Mouse (Mus musculus): ENCODE measurements around the gene Cfap99.

Cfap99 gene

DNA sequence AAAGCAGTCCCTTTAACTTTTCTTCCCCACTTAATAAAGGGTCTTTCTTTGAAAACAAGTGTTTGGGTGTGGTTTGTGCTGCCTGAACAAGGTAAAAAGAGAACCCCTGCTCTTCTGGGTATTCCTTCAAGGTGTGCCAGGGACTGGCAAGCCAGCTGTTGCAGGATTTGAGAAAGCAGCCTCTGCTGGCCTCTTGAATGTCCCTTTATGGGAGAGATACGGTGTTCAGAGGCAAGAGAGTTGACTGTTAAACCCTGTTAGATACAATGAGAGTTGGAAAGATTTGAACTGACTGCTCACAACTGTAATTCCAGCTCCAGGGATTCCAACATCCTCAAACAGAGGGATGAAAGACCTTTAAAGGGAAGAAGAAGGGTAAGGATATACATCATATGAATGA lies 45.7 kb downstream of the Cfap99 start:
- DNase-seq (ENCODE audit: low spot score in 2 of 2): no peak

DNA sequence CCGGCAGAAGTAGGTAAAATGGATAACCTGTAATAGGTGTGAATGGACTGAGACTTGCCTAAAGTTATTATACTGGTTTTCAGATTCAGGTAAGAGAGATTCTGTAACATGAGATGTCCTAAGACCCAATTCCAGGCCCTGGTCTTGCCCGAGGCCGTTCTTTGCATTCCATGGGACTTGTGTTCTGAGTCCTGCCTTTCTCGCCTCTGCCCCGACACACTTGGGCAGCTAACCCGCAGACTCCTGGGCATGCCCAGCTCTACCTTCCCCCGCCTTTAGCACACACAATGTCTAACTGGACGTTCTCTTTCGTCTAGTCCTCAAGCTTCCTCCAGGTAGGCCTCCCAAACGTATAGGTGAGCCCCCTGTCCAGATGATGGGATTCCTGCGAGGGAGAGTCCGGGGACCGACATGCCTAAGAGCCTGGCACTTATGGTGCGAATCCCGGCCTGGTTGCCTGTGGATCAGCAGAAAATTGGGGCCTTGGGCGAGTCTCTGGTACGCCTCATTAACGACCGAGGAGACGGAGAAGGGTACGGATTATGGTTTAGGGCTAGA lies 47.2 kb downstream of the Cfap99 start:
- no peak for DNase-seq (ENCODE audit: low spot score in 2 of 2)

DNA sequence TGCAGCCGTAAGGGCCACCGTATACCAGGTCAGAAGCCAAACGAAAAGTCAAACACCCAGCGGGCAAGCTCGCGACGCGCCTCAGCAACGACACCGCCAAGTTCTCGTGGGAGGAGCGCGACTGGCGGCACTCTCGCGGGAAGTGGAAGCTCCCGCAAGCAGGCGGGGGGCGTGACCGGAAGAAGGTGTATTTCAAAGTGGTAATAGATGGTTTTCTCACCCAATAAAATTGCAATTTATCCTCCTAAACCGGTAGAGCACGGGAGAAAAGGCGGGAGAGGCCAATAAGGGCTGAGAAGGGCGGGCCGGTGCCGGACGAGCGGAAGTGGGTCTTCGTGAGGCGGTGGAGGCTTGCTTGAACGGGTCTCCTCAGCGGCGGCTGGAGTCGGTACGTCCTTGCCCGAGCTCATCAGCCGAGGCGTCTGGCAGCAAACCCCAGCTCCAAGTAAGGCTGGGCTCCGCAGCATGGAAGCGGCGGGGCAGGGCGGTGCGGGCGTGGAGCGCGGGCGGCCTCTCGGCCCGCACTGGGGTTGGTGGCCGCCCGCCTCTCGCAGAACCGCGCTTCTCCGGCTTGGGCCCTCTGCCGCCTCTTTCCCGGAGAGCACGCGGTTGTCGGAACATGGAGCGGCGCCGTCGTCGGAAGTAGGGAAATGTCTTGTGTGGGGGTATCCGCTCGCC lies 47.8 kb downstream of the Cfap99 start, which contains the start of gene Rnf4:
Rnf4 (plus strand) TSS at position 193 of the 678 bp plus-strand sequence.
- peak; percentile 98 for DNase-seq (ENCODE audit: low spot score in 2 of 2)

DNA sequence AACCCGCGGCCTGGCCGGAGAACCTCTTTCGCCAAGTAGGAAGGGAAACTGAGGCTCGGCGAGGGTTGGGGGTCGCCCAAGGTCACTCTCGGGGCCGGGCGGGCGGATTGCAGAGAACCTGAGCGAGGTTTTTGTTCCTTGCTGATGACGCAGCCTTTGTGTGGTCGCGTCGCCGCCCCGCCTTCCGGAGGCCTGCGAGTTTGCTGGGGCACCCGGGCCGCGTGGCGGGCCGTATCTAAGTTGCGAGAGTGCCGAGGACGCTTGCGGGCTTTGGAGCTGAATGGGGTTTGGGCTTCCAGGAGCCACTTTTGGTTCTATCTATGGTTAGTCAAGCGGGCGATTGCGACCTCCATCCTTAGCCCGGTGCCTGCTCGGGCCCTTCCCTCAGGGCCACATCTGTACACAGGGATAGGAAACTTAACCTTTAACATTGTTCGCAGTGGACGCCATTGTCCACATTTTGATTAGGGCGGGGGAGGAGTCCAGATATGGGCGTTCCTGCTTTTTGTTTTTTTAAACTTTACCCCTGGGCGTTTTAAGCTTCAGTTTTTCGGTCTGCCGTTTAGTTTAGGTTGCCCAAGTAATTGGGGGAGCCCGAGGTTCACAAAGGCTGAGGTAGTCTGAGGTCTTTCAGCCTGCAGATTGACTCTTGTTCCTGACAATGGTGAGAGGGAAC lies 48.5 kb downstream of the Cfap99 start:
- DNase-seq (ENCODE audit: low spot score in 2 of 2): peak; percentile 6 to 26

DNA sequence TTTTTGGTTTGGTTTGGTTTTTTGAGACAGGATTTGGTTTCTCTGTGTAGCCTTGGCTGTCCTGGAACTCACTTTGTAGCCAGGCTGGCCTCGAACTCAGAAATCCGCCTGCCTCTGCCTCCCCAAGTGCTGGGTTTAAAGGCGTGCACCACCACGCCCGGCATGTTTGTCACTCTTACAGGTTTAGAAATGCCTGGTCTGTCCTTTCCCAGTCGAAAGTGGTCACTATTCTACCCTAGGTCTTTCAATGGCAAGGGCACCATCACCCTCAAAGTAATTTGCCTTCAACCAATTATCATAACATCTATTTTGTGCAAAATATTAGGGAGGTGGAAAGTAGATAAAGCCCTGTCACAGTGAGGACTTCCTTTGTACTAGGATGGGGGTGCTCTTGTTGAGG lies 51.8 kb downstream of the Cfap99 start:
- DNase-seq (ENCODE audit: low spot score in 2 of 2): no peak

DNA sequence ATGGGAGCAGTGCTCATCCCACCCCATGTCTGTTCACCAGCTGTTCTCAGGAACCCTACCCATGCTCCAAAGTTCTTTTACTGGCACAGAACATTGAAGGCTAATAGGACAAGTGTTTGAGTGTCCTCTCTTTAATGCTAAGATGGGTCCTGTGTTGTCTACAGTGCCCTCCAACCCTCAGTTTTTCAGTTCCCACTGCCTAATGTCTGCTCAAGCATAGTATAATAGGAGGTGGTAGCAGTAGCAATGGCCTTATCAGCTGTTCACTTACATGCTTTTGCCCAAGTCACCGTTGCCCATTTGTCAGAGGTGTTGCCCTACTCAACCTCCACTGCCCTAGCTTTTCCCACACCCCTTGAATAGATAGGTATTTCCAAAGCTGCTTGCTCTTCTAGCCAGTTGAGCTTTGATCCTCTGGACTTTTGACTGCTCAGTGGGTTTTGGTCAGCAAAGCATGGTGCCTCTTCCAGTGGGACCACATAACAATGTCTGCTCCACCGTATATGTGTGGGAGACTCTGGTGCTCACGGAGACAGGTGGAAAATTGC lies 63.8 kb downstream of the Cfap99 start:
- DNase-seq (ENCODE audit: low spot score in 2 of 2): no peak

DNA sequence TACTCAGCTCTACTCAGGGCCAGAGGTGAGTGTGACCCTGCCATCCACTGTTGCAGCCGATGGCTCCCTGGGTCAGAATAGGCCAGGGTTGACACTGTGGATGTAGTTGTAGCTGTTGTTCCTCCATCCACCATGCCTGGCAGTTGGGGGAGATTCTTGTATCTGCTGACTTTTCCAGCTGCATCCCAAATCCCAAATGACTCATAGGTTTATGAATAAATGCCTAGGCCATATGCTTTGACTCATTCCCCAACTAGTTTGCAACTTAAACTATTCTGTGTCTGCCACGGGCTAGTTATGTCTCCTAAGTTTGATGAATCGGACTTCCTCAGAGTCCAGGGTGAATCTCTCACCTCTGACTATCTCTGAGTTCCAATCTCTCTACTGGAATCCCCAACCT lies 71.9 kb downstream of the Cfap99 start:
- no peak for DNase-seq (ENCODE audit: low spot score in 2 of 2)

DNA sequence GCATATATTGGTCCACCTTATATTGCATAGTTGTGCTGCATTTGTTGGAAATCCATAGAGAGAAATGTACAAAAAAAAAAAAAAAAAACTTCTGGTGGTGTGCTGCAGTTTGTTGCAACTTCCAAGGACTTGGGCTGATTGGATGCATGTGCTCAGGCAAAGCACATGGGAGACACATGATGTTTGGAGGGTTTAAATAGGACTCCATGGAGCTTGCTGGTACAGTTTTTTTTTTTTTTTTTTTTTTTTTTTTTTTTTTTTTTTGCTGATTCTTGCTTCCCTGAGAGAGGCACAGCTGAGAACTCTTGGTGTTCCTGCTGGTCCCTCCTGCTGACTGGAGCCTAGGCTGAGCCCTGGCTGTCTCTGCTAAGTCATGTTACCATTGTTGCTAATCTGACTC lies 74.7 kb downstream of the Cfap99 start:
- DNase-seq (ENCODE audit: low spot score in 2 of 2): no peak

DNA sequence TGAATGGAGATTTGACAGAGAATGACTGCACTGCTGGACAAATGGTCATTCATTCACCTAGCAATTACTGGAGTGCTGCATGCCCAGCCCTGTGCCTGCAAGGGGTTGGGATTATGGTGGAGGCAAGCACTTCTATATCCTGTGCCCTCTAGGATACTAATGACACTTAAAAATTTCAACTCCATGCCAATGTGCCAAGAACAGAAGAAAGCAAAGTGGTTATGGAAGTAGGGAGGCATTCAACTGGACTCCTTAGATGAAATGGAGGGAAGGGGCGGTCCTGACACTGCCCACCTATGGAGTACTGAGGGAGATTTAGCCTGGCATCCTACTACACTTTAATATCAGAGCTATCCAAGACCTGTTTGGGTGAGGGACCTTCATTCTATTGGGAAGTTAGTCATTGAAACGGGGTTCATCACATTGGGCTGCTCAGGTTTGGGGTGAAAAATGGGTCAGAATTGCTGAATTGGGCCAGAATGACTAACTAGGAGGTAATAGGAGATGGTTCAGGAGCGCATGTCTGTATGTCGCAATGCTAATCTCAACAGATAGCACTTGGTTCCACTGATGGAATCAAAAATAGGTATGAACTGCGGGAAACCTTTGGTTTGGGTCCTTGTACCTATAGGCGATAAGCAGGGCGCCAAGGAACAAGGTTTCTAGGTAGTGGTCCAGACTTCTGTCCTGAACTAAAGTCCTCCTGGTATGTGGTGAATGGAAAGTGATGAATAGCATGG lies 80.3 kb downstream of the Cfap99 start:
- DNase-seq (ENCODE audit: low spot score in 2 of 2): peak in 1 of 2 experiments; percentile 3

DNA sequence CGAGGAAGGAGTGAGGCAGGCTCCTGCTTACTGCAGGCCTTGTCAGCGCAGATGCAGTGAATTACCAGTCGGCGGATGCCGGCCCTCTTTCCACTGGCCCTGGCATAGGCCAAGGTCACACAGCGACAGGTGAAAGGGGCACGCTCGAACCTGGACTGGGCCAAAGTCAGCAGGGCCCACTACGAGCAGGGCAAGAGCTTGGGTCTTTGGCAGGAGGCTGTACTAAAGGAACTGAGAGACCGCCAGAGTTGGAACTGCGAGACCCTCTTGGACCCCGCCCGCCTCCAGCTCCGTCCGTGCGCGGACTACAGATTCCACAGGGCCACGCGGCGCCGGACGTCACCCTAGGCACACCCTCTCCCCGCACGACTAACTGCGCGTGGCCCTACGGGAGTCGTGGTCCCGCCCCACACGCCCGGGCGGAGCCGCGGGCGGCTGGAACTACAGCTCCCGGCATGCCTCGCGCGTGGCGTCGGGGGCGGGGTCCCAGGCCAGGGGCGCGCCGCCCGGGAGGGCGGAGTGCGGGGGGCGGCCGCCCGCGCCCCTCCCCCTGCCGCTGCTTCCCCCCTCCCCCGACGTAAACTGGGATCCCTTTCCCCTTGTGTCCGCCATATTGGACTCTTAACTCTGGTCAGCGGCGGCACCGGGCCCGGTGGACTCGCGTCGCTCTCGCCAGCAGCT lies 81.1 kb downstream of the Cfap99 start, which contains the start of gene Fam193a:
Fam193a (plus strand) TSS at position 593 of the 681 bp plus-strand sequence.
- DNase-seq (ENCODE audit: low spot score in 2 of 2): peak; percentile 96 to 97

DNA sequence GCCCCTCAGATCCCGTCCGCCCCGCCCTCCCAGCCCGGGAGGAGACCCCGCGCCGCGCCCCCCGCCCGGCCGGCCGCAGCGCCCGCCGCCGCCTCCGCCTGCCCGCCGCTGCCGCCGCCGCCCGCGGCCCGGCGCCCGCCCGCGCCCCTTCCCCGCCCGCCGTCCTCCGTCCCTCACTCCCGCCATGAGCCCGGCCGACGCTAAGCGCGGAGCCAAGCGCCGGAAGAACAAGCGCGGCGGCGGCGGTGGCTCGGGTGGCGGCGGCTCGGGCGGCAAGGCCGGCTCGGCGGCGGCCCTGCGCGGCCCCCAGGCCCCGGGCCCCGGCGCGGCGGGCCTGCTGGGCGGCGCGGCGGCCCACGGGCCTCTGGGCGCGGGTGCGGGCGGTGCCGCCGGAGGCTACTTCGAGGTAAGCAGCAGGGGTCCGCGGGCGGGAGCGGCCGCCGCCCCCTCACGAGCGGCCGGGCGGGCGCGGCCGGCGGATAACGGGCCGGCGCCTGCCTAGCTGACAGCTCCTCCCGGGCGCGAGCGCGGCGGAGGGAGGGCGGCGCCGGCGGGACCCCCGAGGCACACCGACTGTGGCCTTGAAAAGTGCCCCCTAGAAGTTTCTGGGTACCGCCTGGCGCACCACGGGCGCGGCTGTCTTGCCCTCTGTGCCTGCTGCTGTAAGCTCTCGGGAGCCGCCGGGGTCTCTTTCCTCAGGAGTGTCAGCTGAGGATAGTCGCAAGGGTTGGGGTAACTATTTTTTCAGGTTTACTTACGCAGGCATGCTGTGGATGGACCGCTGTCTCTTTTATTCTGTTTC lies 81.8 kb downstream of the Cfap99 start:
- peak; percentile 10 to 16 for DNase-seq (ENCODE audit: low spot score in 2 of 2)

DNA sequence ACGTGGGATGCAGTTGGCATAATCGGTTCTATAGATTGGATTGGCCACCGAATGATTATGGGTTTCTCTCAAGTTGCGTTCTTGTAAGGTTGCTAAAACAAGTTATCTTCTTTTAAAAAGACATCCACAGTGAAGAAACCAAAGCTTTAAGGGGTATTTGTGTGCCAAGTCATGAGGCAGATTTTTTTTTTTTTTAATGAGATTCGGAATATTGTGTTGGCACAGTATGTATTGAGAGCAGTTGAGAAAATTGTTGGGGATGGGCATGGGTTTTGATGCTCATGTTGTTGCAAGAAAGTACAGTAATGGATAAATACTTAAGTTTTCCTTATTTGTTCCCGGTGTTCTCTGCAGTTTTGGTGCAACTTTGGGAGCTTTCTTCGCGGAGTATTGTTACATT lies 82.4 kb downstream of the Cfap99 start:
- DNase-seq (ENCODE audit: low spot score in 2 of 2): no peak

DNA sequence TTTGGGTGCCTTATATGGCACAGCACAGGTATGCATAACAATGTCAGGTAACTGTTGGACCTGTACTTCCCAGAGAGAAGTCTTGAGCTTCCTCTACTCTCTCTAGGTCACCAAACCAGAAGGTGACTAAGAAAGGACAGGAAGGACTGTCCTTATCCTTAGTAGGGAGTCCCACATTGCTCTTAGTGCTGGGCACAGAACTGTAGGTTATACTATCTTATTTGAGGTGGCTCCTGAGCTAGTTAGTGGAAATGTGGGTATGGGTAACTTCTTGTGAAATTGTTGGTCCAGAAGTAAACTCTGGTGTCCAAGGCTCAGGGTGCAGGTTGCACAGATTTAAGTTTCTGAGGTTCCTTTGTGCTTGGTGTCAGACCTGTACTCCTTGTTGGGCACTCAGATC lies 83.7 kb downstream of the Cfap99 start:
- no peak for DNase-seq (ENCODE audit: low spot score in 2 of 2)

DNA sequence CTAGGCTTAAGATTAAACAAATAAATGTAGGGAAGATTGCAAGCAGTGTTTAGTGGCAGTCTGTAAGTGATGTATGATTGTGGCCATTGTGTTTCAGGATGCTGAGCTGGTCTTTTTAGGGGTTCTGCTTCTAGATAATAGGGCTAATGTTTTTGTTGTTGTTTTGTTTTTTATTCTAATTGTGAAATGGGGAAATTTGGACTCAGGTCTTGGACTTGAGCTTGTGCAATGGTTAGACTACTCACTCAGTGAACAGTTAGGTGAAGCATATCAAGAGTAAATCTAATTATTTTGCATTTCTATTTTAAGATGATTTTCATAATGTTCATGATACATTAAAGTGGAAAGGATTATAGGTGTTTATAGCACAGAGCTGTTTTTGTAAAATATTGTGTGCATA lies 84.1 kb downstream of the Cfap99 start:
- DNase-seq (ENCODE audit: low spot score in 2 of 2): no peak
